Mouse (Mus musculus) gastrocnemius, postnatal 10 days (tissue): ENCODE data around the gene Dcun1d2. TPM values are rescaled to one million over a fixed set of nuclear protein-coding genes. Genes with fewer than 3 reads are reported as not detected.

ENCODE experiments used
- DNase-seq: peaks from one replicate; pipeline ENCODE4 v3.0.0; 2021; ENCODE audit warnings: mixed read lengths
- total RNA-seq, 2 experiments: library from RNA; stranded (reverse); gene quantifications; 2 replicates each; pipeline ENCODE4 v1.2.3; 2021

The Dcun1d2 gene
- total RNA-seq, 2 experiments from 2014 or later: 38.5 to 41.6 TPM

DNA sequence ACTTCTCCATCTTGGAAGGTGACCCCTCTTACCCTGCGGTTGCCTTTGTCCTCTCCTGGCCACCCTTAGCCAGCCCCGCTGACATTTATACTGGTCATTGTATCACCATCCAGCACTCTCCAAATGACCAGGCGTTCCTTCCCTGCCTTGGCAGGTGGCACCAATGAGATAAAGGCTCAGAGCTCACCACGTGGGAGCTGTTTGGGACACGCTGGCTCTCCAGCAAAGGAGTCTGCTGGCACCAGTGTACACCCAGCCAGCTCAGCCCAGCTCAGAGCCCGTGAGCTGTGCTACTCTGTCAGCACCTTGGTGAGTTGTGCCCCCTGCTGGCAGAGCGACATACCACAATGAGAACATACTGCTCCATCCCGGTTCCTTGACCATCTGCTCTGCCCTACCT is 33.9 kb downstream of the Dcun1d2 start, which contains the start of gene Adprhl1:
Adprhl1 (minus strand) TSS at position 144 of the 400 bp plus-strand sequence.
- peak; percentile 86 for DNase-seq

DNA sequence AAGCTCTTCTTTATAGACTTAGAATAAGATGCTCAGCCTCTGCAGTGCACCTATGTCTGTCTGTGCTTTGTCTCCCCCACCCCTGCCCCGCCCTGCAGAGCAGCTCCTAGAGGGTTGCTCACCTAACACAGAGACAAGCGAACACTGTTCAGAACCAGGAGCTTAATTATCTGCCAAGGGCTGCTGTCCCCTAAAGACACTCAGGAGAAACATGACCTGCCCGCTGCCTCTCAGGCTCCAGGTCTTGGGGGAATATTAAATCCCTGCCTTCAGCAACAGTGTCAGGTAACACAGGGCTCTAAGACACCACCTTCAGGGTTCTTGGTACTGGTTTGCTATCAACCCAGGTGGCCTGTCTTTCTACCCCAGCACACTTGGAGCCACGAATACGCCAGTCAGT is 34.5 kb downstream of the Dcun1d2 start:
- no peak for DNase-seq

DNA sequence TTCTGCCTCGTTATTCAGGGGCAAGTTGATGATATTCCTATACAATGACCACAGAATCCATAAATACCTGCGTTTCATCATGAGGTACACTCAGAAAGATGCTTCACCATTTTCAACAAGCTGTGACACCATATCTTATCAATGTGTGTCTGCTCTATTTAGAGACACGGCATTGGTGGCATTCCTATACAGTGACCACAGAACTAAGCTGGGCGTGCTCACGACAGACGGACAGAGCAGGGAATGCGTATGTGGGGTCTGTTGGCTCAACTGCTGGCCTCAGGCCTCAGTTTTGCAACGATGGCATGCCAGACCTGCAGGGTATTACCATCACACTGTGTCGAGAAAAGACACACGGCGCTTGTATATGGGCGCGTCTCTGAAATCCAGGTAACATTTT is 35.1 kb downstream of the Dcun1d2 start:
- DNase-seq: no peak

DNA sequence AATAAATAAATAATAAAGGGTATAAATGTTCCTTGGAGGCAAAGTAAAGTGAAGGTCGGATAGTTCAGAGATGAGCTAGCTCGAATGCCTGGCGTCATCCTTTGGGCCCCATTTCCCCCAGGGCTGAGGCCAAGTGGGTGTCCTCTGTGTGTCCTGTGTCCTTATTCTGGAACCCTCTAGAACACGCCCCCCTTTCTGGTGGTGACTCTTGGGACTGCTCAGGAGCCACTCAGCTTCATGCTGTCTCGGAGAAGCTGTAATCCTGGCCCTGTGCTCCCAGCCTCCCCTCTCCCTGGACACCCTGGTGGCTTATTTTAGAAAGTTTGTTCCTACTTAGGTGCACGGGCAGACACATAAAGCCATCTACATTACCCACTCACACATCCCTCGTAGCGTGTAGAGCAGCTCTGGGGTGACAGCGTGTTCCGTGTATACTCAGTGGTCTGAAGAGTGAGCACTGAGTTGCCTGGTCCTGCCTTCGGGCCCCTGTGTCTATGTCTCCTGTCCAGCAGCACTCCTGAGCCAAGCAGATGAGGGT is 43.5 kb downstream of the Dcun1d2 start:
- DNase-seq: no peak

DNA sequence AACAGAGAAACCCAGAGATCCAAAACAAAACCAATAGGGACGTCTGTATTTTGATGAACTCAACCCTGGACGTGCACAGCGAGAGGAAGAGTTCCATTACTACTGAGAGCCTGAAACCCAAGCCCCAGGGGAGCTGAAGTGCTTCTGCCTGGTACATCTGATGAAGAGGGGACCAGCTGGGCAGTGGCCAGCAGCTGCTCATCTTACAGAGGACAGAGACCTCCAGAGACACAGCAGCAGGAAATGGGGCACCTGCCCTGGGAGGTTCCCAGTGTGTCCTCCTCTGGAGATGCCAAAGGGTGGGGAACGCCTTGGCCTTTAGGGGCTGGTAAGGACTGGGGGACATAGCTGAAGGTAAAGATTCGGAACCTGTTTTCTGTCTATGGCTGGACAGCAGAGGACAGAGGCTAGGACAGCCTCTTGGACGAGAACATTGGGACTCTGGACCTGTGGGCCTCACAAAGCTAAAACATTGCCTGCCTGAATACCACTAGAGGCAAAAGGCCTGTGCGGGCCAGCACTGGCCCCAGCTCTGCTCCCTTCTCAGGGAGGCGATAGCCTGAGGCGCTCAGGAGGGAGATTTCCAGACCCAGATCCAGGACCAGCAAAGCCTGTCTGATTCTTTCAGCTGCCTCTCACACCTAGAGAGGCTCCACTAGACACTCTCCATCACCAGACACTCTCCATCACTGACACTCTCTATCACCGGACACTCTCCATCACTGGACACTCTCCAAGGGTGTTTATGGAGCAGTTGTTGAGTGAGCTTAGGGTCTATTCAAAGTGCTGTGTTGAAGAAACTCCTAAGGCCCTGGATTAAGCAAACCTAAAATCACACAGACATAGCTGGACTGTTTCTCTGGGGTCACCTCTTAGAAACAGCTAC is 44.7 kb downstream of the Dcun1d2 start:
- DNase-seq: no peak

DNA sequence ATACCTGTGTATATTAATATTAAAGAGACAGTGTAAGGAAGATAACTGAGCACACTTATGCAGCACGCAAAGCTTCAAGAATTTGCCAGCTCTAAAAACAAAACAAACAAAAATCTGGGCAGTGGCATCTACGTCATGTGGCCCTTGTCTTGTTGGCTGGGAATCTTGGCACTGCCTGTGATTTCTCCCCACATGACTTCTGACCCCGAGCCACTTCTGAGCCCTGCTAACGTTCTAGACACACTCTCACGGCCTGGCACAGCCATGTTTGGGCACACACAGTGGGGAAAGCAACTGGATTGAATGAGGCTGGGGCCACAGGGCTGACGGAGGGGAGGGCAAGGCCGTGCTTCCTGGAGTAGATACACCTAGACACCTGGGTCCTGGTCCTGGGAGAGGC is 47.2 kb downstream of the Dcun1d2 start:
- DNase-seq: no peak

DNA sequence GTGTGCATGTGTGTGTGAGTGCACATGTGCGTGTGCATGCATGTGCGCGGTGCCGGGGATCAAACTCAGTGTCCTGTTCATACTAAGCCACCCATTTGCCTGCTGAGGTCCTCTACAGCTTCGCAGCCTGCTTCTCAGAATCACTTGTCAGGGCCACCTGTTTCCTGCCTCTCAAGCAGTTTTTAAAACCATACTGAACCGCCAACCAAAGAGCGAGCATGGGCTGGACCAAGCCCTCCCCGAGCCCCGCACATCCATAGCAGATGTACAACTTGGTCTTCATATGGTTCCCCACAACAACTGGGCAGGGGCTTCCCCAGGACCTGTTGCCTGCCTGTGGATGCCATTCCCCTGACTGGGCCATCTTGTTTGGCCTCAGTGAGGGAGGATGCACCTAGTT is 47.9 kb downstream of the Dcun1d2 start:
- no peak for DNase-seq

DNA sequence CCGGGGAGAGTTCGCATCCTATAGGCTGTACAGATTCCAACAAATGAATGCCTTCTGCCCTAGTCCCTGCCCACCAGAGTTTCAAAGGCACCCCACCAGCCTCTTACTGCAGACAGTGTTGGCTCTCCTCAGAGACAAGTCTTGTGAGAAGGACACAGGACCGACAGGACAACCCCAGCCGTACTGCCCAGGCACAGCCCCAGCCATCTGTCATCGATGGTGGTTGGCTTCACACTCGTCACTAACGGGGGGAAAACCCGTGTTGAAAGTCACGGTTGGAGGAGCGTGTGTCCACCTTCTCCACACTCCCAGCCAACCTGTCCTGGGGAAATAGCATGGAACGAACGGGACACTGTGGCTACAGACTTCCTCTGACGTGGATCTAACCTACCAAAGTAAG is 53.1 kb downstream of the Dcun1d2 start:
- DNase-seq: no peak

DNA sequence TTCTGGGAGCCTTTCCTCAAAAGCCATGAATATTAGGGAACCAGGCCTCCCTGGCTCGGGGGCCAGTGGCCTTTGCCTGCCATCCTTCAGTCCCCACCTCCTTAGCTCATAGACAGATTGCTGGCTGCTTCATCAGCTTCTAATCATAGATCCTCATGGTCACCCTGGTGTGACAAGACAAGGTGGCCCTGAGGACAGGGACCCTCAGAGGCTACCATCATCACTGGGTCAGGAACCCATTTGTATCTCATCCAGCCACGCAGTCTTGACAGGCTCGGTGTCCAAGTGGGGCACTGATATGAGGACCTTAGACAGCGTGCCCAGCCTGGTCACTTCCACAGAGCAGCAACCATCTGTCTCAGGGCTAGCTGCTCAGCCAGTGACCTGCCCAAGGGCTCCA is 57.5 kb downstream of the Dcun1d2 start:
- DNase-seq: no peak

DNA sequence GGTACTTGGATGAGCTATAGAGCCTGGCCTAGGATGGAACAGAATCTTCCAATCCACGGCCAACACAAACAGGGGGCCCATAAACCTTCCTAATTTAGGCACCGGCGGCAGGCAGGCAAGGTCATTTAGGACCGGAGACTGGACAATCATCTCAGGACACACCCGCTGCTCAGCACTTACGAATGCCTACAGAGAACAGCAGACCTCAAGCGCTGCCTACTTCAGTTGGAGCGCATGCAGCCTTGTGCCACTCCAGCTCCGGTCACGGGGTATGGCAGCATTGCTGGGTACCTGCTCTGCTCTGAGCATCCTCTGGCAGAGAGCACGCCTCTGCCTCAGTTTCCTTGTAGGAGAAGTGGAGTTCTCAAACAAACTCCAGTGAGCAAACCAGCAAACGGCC is 58.1 kb downstream of the Dcun1d2 start:
- DNase-seq: no peak

DNA sequence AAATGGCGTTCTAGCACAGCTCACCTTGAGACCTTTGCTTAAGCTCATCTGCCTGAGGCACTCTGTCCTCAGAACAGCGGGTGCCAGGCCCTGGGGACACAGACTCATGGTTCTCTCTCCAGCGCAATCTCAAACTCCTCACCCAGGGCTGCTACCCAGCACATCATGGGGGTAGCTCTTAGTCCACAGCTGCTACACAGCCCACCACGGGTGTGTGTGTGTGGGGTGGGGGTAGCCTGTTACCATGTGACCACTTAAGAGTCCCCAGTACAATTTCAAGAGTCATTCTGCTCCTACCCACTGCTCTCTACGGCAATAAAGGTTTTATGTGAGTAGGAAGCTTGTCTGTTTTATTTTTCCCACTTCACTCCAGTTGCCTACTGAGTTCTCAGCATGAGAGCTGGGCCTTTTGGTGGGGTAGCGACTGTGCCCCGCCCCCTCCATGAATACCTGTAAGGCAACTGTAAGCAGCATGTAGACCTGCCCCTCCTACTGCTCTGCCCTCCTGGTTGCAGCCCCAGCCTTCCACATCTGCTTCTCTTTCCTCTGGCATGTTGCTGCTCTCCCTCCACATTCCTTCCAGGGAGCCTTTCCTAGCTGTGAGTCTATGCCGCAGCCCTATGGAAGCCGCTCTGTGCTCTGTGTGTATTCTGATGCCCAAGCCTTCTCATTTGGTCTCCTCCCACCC is 58.9 kb downstream of the Dcun1d2 start:
- no peak for DNase-seq

DNA sequence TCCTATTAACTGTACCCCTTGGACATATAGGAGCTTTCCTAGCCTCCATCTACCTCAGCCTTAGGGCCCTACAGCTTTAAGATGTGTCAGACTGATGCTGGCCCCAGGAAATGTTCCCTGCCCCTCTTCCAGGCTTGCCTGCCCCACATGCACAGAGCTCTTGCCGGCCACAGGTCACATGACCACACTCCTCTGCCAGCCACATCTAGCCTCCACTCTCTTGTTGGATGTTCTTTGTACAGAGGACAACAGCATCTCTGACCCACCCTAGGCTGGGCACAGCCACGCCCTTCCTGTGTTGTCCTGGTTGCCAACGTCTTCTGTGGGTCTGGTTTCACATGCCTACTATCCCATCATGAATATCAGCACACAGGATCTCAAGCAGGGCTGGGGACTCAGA is 60.7 kb downstream of the Dcun1d2 start:
- no peak for DNase-seq

DNA sequence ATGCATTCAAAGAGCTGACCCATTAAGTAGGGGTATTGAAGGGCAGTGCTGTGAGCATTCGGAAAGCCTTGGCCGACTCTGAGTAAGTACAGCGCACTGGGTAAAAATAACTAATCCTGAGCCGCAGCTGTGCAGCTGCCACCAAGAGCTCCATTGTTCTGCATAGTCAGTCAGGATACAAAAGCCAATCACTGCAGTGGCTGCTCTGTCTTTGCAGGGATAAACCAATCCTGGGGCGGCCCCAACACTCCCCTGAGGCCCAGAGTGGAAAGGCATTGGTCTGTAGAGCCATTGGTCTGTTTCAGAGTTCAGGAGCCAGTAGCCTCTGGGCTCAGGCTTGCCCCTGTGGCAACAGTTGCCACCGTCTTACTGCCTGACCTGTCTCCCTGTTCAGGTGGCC is 61.6 kb downstream of the Dcun1d2 start:
- no peak for DNase-seq

DNA sequence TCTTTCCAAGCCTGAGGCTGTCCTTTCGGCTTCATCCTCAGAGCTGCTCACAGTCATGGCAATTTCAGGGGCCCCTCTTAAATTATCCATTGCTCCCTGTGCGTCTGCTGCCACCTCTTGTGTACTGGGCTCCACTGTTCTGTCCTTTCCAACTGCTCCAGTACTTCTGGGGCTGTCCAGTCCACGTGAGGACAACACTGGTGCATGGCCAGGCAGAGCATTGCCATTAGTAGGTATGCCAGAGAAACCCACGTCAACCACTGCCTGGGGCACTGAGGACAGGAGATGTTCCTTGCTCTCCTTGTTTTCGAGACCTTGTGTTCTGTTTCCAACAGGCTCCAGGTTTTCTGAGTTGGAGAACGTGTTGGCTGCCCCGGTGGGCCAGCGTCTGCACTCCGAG is 63.5 kb downstream of the Dcun1d2 start:
- no peak for DNase-seq

DNA sequence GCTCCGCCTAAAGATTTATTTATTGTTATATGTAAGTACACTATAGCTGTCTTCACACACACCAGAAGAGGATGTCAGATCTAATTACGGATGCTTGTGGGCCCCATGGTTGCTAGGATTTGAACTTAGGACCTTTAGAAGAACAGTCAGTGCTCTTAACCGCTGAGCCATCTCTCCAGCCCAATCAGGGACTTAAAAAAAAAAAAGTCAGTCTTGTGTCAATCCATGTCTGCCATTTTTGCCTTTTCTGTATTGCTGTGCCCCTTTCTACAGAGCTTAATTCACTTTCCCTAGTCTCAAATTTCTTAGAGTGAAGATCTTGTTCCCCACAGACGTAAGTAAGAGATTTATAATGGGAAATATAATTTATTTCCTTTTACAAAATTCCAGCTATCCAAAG is 69.5 kb downstream of the Dcun1d2 start:
- no peak for DNase-seq

DNA sequence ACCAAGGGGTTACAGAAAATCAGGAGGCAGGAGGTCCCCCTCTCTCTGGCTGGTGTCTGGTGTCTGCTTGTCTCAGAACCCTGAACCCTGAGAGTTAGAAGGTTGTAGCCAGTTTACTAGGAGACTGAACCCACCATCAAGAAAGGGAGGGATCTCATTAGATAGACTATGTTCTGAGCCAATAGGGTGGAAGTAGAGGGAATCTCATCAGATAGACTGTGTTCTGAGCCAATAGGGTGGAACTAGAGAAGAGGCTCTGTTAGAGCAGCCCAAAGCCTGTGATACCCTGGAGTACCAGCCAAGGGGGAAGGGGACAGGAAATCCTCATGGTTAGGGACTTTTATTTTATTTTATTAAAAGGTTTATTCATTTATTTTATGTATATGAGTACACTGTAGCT is 69.9 kb downstream of the Dcun1d2 start:
- DNase-seq: no peak

DNA sequence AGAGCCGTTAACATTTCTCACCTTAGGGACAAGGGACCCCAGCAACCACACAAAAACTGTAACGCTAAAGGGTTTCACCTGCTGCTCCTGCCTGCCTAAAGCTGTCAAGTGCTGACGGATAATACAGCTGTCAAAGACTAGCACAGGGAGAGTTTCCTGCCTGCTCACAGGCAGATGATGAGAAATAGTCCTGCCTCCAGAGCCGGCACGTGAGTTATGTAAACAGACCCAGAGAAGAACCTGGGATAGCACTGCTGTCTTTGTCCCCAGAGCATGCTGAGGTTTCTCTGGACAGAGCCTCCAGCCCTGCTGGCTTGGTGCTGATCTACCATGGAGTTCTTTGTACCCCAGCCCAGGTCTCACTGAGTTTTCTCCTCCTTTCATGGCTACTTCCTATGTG is 70.8 kb downstream of the Dcun1d2 start:
- no peak for DNase-seq

DNA sequence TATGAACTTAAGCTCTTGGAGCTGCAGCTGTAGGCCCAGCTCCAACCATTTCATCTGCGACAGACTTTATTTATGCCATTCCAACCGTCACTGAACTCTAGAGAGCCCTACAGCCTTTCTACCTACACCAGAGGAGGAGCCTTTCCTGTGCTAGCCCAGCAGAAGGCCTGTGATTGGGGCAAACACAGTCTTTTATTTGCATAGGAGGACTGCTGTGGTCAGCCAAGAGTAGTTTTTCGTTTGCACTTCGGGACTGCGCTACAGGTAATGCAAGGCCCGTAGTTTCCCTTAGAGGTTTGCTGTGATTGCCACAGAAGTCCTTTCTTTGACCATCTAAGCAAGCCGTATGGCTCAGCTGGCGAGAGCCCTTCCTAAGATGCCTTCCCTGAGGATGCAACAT is 71.5 kb downstream of the Dcun1d2 start:
- DNase-seq: no peak

DNA sequence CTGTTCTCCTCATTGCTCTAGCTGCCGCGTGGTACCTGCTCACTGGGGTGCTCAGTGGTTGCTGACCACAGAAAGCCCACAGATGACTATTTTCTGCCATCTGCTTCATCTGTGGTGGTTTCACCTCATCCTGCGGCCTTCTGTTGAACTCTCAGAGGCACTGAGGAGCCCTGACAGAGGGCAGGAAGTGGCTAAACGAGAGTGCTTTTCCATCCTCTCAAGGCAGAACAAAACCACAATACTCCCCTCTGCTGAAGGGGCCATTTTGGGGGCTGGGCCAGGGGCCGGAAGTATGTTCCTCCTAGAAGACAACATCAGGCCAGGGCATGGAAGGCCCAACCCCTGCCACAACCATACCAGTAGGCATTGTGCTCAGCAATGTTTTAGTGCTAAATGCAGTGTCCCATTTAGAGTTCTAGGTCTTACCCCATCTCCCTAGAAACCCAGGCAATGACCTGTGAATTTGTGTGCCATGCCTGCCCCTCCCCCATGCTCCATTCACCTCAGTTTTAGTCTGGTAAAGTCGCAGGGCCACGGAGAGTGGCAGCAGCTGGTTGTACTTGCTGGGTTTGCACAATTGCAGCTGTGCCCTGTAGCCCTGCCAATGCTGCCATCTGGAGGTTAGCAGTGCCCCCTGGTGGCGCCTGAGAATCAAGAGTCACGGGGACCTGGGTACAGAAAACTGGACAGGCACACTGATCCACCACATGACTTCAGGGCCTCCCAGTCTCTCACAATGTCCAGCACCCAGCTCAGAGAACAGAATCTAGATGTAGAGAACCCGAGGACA is 74.3 kb downstream of the Dcun1d2 start:
- peak; percentile 92 for DNase-seq

DNA sequence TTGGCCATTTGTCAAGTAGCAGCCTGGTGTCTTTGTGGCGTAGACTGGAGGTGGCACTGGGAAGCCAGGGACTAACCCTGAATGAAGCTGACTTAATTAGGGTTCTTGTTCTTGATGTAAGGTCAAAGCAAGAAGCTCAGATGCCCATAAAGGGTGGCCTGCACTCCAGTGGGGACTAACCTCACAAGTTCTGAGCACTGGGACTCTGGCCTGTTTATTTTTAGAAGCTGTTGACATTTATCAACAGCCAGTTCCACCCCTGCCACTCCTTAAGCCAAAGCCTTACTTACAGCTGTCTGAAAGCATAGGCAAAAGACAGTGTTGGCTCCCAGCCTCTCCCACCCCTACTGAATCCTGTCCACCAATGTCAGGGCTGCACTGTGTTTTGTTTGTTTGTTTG is 78.2 kb downstream of the Dcun1d2 start:
- no peak for DNase-seq

DNA sequence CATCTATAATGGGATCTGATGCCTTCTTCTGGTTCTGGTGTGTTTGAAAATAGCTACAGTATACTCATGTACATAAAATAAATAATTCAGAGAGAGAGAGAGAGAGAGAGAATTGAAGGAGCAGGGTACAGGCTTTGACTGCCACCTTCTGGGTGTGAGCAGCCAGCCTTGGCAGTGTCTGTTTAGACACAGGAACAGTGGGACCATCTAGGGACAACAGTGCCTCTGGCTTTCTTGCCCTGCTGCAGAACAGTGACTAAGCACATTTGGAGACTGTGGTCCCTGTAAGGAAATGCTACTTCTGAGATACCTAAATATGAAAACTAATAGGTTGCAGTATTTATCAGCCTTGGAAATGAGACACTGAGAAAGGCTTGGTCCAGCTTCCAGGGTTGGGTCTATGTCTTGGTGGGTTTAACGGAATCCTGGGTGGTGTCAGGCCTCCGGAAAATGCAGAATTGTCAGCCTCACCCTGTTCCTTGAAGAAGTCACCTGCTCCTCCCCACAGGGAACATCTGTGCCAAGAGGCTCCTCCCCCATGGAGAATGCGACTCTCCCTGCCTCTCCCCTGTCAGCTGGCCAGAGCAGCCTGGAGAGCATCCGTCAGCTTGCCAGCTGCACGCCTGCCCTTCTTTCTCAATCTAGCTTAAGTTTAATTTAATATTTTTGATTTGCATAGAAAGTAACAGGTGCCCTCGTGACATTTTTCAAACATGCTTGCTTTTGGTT is 79.1 kb downstream of the Dcun1d2 start:
- peak; percentile 64 for DNase-seq

DNA sequence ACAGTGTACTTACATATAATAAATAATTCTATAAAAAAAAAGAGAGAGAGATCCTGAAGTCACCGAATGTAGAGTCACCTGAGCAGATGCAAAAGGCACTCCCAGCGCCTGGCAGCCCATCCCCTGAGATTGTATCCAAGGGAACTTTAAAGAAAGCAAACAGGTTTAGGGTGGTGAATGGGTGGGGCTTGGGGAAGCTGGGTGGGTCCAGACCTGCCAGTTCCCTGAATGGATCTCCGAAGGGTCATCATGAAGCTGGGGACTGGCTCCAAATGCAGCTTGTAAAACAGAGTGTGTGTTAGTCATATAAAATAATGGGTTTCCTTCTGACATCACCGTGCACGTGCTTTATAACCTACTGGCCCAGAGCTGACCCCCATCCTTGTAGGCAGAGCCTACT is 81.6 kb downstream of the Dcun1d2 start:
- no peak for DNase-seq
